8 mouse cellular contexts compared by ENCODE assay signal in genomic region chr2:30651831-30652230, GRCm38 (mm10). TPM values are rescaled to one million over a fixed set of nuclear protein-coding genes. Genes with fewer than 3 reads are reported as not detected.
DNase-seq lines count a peak whose midpoint lies in the region; ATAC-seq lines count a peak whose summit lies in the region.

No protein-coding gene starts in this region.

- no peaks in the 10 kb centered on the region for H3K27me3 ChIP-seq in heart, embryonic 12.5 days (replicated peaks)
- H3K27me3 ChIP-seq in embryonic facial prominence, embryonic 12.5 days, result no peaks in the 10 kb centered on the region
- 0 out of 2 replicates have a peak, but pooled peaks cover 2% of the 10 kb centered on the region for H3K27me3 ChIP-seq in hindbrain, embryonic 10.5 days (ENCODE audit: insufficient read depth, poor library complexity, severe bottlenecking)
- no peaks in the 10 kb centered on the region for H3K27me3 ChIP-seq in midbrain, embryonic 13.5 days

- H3K4me1 ChIP-seq in heart, embryonic 12.5 days (replicated peaks), result peaks cover 51% of the 10 kb centered on the region
- H3K4me1 ChIP-seq in embryonic facial prominence, embryonic 12.5 days, result peaks cover 56% of the 10 kb centered on the region
- peaks cover 97% of the 10 kb centered on the region for H3K4me1 ChIP-seq in hindbrain, embryonic 10.5 days (replicated peaks)
- peaks cover 94% of the 10 kb centered on the region for H3K4me1 ChIP-seq in midbrain, embryonic 13.5 days (replicated peaks)

- H3K4me3 ChIP-seq in heart, embryonic 12.5 days, result no peak overlapping the region
- no peak overlapping the region for H3K4me3 ChIP-seq in embryonic facial prominence, embryonic 12.5 days
- no peak overlapping the region for H3K4me3 ChIP-seq in hindbrain, embryonic 10.5 days
- H3K4me3 ChIP-seq in midbrain, embryonic 13.5 days (replicated peaks), result no peak overlapping the region

- H3K4me2 ChIP-seq in heart, embryonic 12.5 days, result peak overlapping the region; percentile 57
- no peak overlapping the region for H3K4me2 ChIP-seq in embryonic facial prominence, embryonic 12.5 days (replicated peaks)
- no peak overlapping the region for H3K4me2 ChIP-seq in midbrain, embryonic 13.5 days (replicated peaks)

- 0 out of 2 replicates have a peak overlapping the region, but pooled peaks have one; percentile 66 for H3K9ac ChIP-seq in heart, embryonic 12.5 days
- no peak overlapping the region for H3K9ac ChIP-seq in embryonic facial prominence, embryonic 12.5 days
- H3K9ac ChIP-seq in midbrain, embryonic 13.5 days (replicated peaks), result no peak overlapping the region

- no peaks in the 10 kb centered on the region for H3K9me3 ChIP-seq in heart, embryonic 12.5 days (replicated peaks)
- H3K9me3 ChIP-seq in embryonic facial prominence, embryonic 12.5 days, result 0 out of 2 replicates have a peak, but pooled peaks cover 3% of the 10 kb centered on the region
- H3K9me3 ChIP-seq in hindbrain, embryonic 10.5 days, result no peaks in the 10 kb centered on the region
- H3K9me3 ChIP-seq in midbrain, embryonic 13.5 days, result no peaks in the 10 kb centered on the region

- 69% methylated on average over 1 of the region's 1 CpGs for WGBS in heart, embryonic 12.5 days
- WGBS in embryonic facial prominence, embryonic 12.5 days, result 68% methylated on average over 1 of the region's 1 CpGs
- 71% methylated on average over 1 of the region's 1 CpGs for WGBS in hindbrain, embryonic 10.5 days
- WGBS in midbrain, embryonic 13.5 days, result 96% methylated on average over 1 of the region's 1 CpGs

- DNase-seq in heart, postnatal 4 days, result no peak
- DNase-seq in hindbrain, embryonic 10.5 days (ENCODE audit: low spot score), result no peak
- DNase-seq in cerebellum, adult 11-12 months, result no peak
- DNase-seq in right cerebral cortex, postnatal 4 days, result no peak
- DNase-seq in kidney, adult 18-20 months, result no peak

- peak overlapping the region; percentile 97 for H3K27ac ChIP-seq in heart, embryonic 12.5 days (ENCODE audit: poor library complexity, severe bottlenecking)
- H3K27ac ChIP-seq in embryonic facial prominence, embryonic 12.5 days, result peak overlapping the region; percentile 98
- H3K27ac ChIP-seq in hindbrain, embryonic 10.5 days, result peak overlapping the region; percentile 96
- H3K27ac ChIP-seq in midbrain, embryonic 13.5 days, result peak overlapping the region; percentile 97

- H3K36me3 ChIP-seq in heart, embryonic 12.5 days, result no peaks in the 10 kb centered on the region
- H3K36me3 ChIP-seq in embryonic facial prominence, embryonic 12.5 days, result no peaks in the 10 kb centered on the region
- H3K36me3 ChIP-seq in hindbrain, embryonic 10.5 days, result no peaks in the 10 kb centered on the region
- no peaks in the 10 kb centered on the region for H3K36me3 ChIP-seq in midbrain, embryonic 13.5 days

- no peak for ATAC-seq in heart, embryonic 12.5 days (ENCODE audit: insufficient number of reproducible peaks, low FRiP score)
- no peak for ATAC-seq in embryonic facial prominence, embryonic 12.5 days (ENCODE audit: insufficient number of reproducible peaks, insufficient read depth, low FRiP score, low TSS enrichment)
- ATAC-seq in midbrain, embryonic 13.5 days, result no peak

RNA-seq across cellular contexts. Expression of gene Cstad, which starts 57.0 kb away (rescaled TPM):
- 1.4 and 2.0 TPM in 2 replicates for polyA plus RNA-seq in heart, embryonic 12.5 days (2016; fragmentation: Nextera tagmentation; extraction: Ambion mirVana)
- 1 to 10 TPM; 1.7 to 3.2 TPM for total RNA-seq in heart, postnatal 4 days (2021)
- polyA plus RNA-seq in embryonic facial prominence, embryonic 12.5 days (2016; fragmentation: Nextera tagmentation; extraction: Ambion mirVana), result 0.57 and 1.4 TPM in 2 replicates
- 0.33 and 0.47 TPM in 2 replicates for polyA plus RNA-seq in hindbrain, embryonic 10.5 days (2016; fragmentation: Nextera tagmentation; extraction: Ambion mirVana)
- polyA plus RNA-seq in midbrain, embryonic 13.5 days (2015; fragmentation: Nextera tagmentation; extraction: Ambion mirVana), result 0.27 and 0.43 TPM in 2 replicates
